Mouse (Mus musculus): ENCODE results near the gene Ermard.
"Not testable (repeated sequence)": the region's sequence is repeated elsewhere in the genome, so short reads cannot be mapped to it uniquely, and the experiment has no call there.

The Ermard gene

GRCm38 (mm10) chr17:15041175-15041729, at the start of gene Ermard, which contains the start of the genes Tcte3 and Gm3448:
Ermard (plus strand) TSS chr17:15041208.
Tcte3 (minus strand) TSS chr17:15041488.
Gm3448 (minus strand) TSS chr17:15041537.
- not testable (repeated sequence) for DNase-seq

GRCm38 (mm10) chr17:14992522-14993138, 48.4 kb upstream of the Ermard start:
- DNase-seq: not testable (repeated sequence)

- DNase-seq: not testable (repeated sequence)
Observed at GRCm38 (mm10) chr17:14993139-14993832, 47.7 kb upstream of the Ermard start.

GRCm38 (mm10) chr17:14994140-14994539, 46.9 kb upstream of the Ermard start:
- DNase-seq: not testable (repeated sequence)

GRCm38 (mm10) chr17:15000047-15000446, 41.0 kb upstream of the Ermard start:
- DNase-seq: not testable (repeated sequence)

- not testable (repeated sequence) for DNase-seq
Observed at GRCm38 (mm10) chr17:15009088-15009487, 31.9 kb upstream of the Ermard start.

DNA sequence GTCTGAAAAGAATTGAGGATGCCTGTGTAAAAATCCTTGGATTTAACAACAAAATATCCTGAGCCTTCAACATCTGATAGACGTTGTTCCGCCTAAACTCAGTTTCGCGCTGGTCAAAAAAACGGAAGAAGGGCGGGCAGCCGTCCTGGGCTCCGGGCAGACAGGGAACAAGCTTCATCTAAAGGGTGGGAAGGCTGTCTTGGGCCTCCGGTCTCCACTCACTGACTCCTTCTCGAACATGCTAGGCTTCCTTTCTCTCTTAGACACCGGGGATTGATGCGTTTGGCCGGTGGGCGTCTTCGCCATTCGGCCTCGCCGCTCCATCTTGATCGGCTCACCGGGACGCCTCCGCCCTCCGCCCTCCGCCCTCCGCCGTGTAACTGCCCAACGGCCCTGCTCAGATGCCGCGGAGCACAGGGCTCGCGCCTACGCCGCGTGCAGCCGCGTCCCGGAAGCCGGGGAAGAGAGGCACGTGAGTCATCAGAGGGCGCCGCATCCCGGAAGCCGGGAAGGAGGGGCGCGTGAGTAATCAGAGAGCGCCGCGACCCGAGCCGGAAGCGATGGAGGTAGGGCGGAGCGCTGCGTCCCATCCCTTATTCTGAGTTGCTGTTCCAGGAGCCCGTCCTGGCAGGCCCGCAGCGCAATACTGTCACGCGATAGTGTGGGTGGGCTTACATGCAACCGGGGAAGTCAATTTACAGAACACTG, 31.1 kb upstream of the Ermard start, which contains the start of gene Gm3435:
Gene Gm3435, plus strand, starts transcription at position 471 of the 708 bp plus-strand sequence.
- DNase-seq: not testable (repeated sequence)

GRCm38 (mm10) chr17:15021503-15022220, 19.3 kb upstream of the Ermard start:
- DNase-seq: peak; percentile 9

- not testable (repeated sequence) for DNase-seq
Observed at GRCm38 (mm10) chr17:15023878-15024492, 17.0 kb upstream of the Ermard start.

GRCm38 (mm10) chr17:15024502-15025193, 16.4 kb upstream of the Ermard start:
- DNase-seq: not testable (repeated sequence)

DNA sequence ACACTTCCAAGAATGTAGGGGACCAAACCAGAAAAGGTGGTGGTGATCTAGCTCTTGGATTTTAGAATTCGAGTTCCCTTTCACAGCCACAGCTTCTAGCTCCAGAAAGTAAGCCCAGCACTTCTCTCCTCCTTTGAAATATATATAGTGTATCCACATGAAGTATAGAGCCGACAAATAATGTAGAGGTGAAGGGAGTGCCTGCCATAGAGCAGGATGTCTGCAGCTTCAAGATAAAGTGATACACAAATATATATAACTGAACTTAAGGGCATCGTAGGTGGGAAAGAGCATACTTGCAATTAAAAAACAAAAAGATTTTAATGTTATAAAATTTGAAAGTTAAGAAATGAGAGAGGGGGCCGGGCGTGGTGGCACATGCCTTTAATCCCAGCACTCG, 15.5 kb upstream of the Ermard start:
- DNase-seq: not testable (repeated sequence)

GRCm38 (mm10) chr17:15031414-15031813, 9.6 kb upstream of the Ermard start:
- DNase-seq: not testable (repeated sequence)

DNA sequence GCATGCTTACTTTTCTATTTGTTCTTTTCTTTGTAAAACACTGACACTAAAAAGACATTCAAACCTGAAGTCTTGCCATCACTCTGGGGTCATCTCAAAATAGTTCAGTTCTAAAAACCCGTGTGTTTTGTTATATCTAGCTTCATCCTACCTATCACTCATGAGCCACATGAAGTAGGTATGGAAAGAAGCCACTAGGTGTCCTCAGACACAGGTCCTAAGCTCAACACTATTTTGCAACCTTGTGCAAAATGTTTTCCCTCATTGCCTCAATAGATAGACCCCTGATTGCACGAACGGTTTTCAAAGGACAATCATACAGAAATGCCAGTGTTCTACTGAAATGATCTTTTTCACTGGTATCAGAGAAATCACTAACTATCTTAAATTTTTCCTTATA, 553 bp upstream of the Ermard start:
- DNase-seq: not testable (repeated sequence)

GRCm38 (mm10) chr17:15050338-15050737, 9.3 kb downstream of the Ermard start:
- not testable (repeated sequence) for DNase-seq

- not testable (repeated sequence) for DNase-seq
Observed at GRCm38 (mm10) chr17:15052766-15053165, 11.8 kb downstream of the Ermard start.

- DNase-seq: not testable (repeated sequence)
Observed at GRCm38 (mm10) chr17:15053183-15053828, 12.3 kb downstream of the Ermard start.

GRCm38 (mm10) chr17:15053829-15054200, 12.8 kb downstream of the Ermard start:
- DNase-seq: not testable (repeated sequence)

DNA sequence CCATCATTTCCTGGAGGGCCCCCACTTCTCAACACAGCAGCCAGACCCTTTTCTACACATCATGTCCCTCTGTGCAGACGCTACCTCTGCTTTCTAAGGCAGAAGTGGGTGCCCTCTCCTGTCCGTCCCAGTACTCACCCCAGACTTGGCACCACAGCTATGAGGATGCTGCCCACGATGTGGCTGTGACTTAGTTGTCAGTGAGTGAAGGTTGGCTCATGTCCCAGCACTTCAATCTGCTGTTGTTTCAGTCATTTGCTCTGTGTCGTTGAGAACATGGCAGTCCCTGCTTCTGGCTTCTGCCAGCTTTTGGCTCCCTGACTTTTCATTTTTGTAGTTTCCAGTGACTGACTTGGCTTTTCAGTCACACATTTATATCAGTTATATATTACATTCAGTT, 14.9 kb downstream of the Ermard start:
- DNase-seq: no peak

GRCm38 (mm10) chr17:15058161-15058591, 17.2 kb downstream of the Ermard start:
- no peak for DNase-seq

GRCm38 (mm10) chr17:15059646-15060045, 18.6 kb downstream of the Ermard start:
- no peak for DNase-seq

- no peak for DNase-seq
Observed at GRCm38 (mm10) chr17:15060356-15060755, 19.3 kb downstream of the Ermard start.

Measured in liver (tissue).